In the genomic region with DNA sequence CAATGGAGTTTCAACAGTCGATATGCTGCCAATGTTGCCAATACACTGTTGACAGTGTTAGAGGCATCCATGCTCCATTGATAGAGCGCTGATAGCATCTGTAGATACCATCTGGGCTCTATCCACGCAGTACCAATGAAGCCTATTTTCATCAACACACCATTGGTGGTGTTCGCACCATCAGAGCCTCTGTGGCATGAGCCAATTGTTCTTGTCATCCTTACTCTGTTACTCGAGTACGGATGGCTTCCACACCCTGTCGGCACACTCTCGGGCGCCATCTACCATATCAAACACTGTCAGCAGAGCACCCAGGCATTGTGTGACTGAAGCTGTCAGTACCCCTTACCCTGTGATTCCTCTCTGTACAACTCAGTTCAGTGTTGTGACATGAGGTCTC, we compare ENCODE assay signal across 12 mouse cellular contexts.
"Had no signal": no experiment of that assay in that cellular context is flagged by ENCODE, and none has a peak within 500 bp of the region (broad histone marks: within the 10 kb centered on the region; RNA-seq: fewer than 3 reads in every experiment).

No protein-coding gene starts in this region.

- DNase-seq: kidney, adult 2 months; kidney, postnatal 36 days; left cerebral cortex, postnatal 4 days; liver, postnatal 0 days; lung, embryonic 14.5 days; midbrain, embryonic 14.5 days; right cerebral cortex, adult 18-20 months; right cerebral cortex, postnatal 14 days; right cerebral cortex, postnatal 4 days; thymus, adult 2 months; thymus, postnatal 14 days; thymus, postnatal 4 days had no signal
